Mouse (Mus musculus) limb, embryonic 15.5 days (tissue): ENCODE measurements around the gene Fdx1. TPM values are rescaled to one million over a fixed set of nuclear protein-coding genes. Genes with fewer than 3 reads are reported as not detected.

Source experiments
- ATAC-seq: fragments of 200-750 bp; cut with Nextera tagmentation; 2 replicates; pipeline ENCODE4 v1.8.0; 2017; ENCODE audit warnings: low read depth, moderate TSS enrichment; ENCODE audit not compliant: insufficient number of reproducible peaks, low FRiP score, low TSS enrichment
- H3K27ac ChIP-seq: fragments of 300-500 bp; sonication (generic); 2 replicates; pipeline ENCODE4 v1.5.1; 2015; ENCODE audit warnings: moderate library complexity, mild to moderate bottlenecking, inconsistent platforms
- H3K27me3 ChIP-seq: fragments of 300-500 bp; sonication (generic); 2 replicates; pipeline ENCODE4 v1.6.1; 2015; ENCODE audit warnings: inconsistent platforms
- H3K36me3 ChIP-seq: fragments of 300-500 bp; sonication (generic); 2 replicates; pipeline ENCODE4 v1.6.1; 2015; ENCODE audit warnings: inconsistent platforms
- H3K4me1 ChIP-seq: fragments of 300-500 bp; sonication (generic); 2 replicates; pipeline ENCODE4 v1.6.1; 2015; ENCODE audit warnings: inconsistent platforms
- H3K4me2 ChIP-seq: fragments of 300-500 bp; sonication (generic); 2 replicates; pipeline ENCODE4 v1.6.1; 2015; ENCODE audit warnings: mild to moderate bottlenecking, inconsistent platforms
- H3K4me3 ChIP-seq: fragments of 300-500 bp; sonication (generic); 2 replicates; pipeline ENCODE4 v1.5.1; 2015; ENCODE audit warnings: mild to moderate bottlenecking, inconsistent platforms
- H3K9ac ChIP-seq: fragments of 300-500 bp; sonication (generic); 2 replicates; pipeline ENCODE4 v1.6.1; 2015; ENCODE audit warnings: inconsistent platforms
- H3K9me3 ChIP-seq: fragments of 300-500 bp; sonication (generic); 2 replicates; pipeline ENCODE4 v1.6.1; 2016; ENCODE audit warnings: inconsistent platforms
- WGBS: fragments of 180-500 bp; shearing (Covaris S2); methylation state at CpG from one replicate; pipeline ENCODE4 v1.1.7; 2015; 5-methylcytosine and 5-hydroxymethylcytosine counted together
- polyA plus RNA-seq: library from polyadenylated mRNA; unstranded; fragments of >200 nt; fragmentation: Nextera tagmentation; extraction: Ambion mirVana; gene quantifications from 2 replicates; pipeline ENCODE4 v1.2.1, GENCODE M21; 2015

Gene Fdx1
- polyA plus RNA-seq, 1 experiment from 2014 or later = 77.8 TPM

- ATAC-seq = no peak
- no peaks in the 10 kb centered on the region for H3K9me3 ChIP-seq
- H3K4me2 ChIP-seq = no peak overlapping the region
- no peaks in the 10 kb centered on the region for H3K27me3 ChIP-seq
- no peak overlapping the region for H3K9ac ChIP-seq
- H3K27ac ChIP-seq = no peak overlapping the region
- H3K4me3 ChIP-seq = no peak overlapping the region
- peaks cover 9% of the 10 kb centered on the region for H3K4me1 ChIP-seq
- 80% methylated on average over 8 of the region's 8 CpGs for WGBS
- peaks cover 18% of the 10 kb centered on the region for H3K36me3 ChIP-seq
Measured at GRCm38 (mm10) chr9:51957025-51957424, 6.3 kb downstream of the Fdx1 start.

GRCm38 (mm10) chr9:51956484-51956883 is 6.9 kb downstream of the Fdx1 start:
- Histone ChIP-seq H3K9ac (no peak overlapping the region), H3K36me3 (peaks cover 18% of the 10 kb centered on the region), H3K27me3 (no peaks in the 10 kb centered on the region), H3K4me2 (no peak overlapping the region), H3K4me1 (peaks cover 8% of the 10 kb centered on the region), H3K9me3 (no peaks in the 10 kb centered on the region), H3K27ac (no peak overlapping the region), H3K4me3 (no peak overlapping the region)
- ATAC-seq = no peak
- 62% methylated on average over 2 of the region's 2 CpGs for WGBS

GRCm38 (mm10) chr9:51951337-51951736 is 12.0 kb downstream of the Fdx1 start:
- no peaks in the 10 kb centered on the region for H3K27me3 ChIP-seq
- H3K9ac ChIP-seq = no peak overlapping the region
- H3K36me3 ChIP-seq = peaks cover 28% of the 10 kb centered on the region
- H3K27ac ChIP-seq = no peak overlapping the region
- H3K9me3 ChIP-seq = no peaks in the 10 kb centered on the region
- 64% methylated on average over 2 of the region's 2 CpGs for WGBS
- ATAC-seq = no peak
- H3K4me3 ChIP-seq = no peak overlapping the region
- H3K4me1 ChIP-seq = no peaks in the 10 kb centered on the region
- no peak overlapping the region for H3K4me2 ChIP-seq

GRCm38 (mm10) chr9:51950667-51951066 is 12.7 kb downstream of the Fdx1 start:
- H3K36me3 ChIP-seq = peaks cover 26% of the 10 kb centered on the region
- H3K9ac ChIP-seq = no peak overlapping the region
- no peak for ATAC-seq
- no peaks in the 10 kb centered on the region for H3K27me3 ChIP-seq
- no peak overlapping the region for H3K27ac ChIP-seq
- no peak overlapping the region for H3K4me2 ChIP-seq
- H3K4me1 ChIP-seq = no peaks in the 10 kb centered on the region
- H3K4me3 ChIP-seq = no peak overlapping the region
- WGBS = 72% methylated on average over 1 of the region's 1 CpGs
- no peaks in the 10 kb centered on the region for H3K9me3 ChIP-seq

- no peak overlapping the region for H3K4me2 ChIP-seq
- H3K9me3 ChIP-seq = no peaks in the 10 kb centered on the region
- no peaks in the 10 kb centered on the region for H3K4me1 ChIP-seq
- no peaks in the 10 kb centered on the region for H3K27me3 ChIP-seq
- H3K36me3 ChIP-seq = peaks cover 27% of the 10 kb centered on the region
- H3K27ac ChIP-seq = no peak overlapping the region
- no peak overlapping the region for H3K4me3 ChIP-seq
- no peak for ATAC-seq
- WGBS = 77% methylated on average over 3 of the region's 3 CpGs
- no peak overlapping the region for H3K9ac ChIP-seq
Measured at GRCm38 (mm10) chr9:51950225-51950624, 13.1 kb downstream of the Fdx1 start.

- H3K27ac ChIP-seq = no peak overlapping the region
- WGBS = 88% methylated on average over 6 of the region's 6 CpGs
- H3K4me2 ChIP-seq = no peak overlapping the region
- H3K9me3 ChIP-seq = no peaks in the 10 kb centered on the region
- peaks cover 35% of the 10 kb centered on the region; the same call in 1 of the 2 replicates for H3K36me3 ChIP-seq
- no peak overlapping the region for H3K9ac ChIP-seq
- no peaks in the 10 kb centered on the region for H3K27me3 ChIP-seq
- no peak for ATAC-seq
- H3K4me3 ChIP-seq = no peak overlapping the region
- H3K4me1 ChIP-seq = no peaks in the 10 kb centered on the region
Measured at GRCm38 (mm10) chr9:51943934-51944333, 19.4 kb downstream of the Fdx1 start.

GRCm38 (mm10) chr9:51934641-51935040 is 28.7 kb downstream of the Fdx1 start:
- 39% methylated on average over 1 of the region's 1 CpGs for WGBS
- Histone ChIP-seq H3K4me3 (no peak overlapping the region), H3K9ac (no peak overlapping the region), H3K4me1 (0 out of 2 replicates have a peak, but pooled peaks cover 5% of the 10 kb centered on the region), H3K27me3 (no peaks in the 10 kb centered on the region), H3K9me3 (no peaks in the 10 kb centered on the region), H3K36me3 (no peaks in the 10 kb centered on the region), H3K4me2 (no peak overlapping the region), H3K27ac (no peak overlapping the region)
- no peak for ATAC-seq

GRCm38 (mm10) chr9:51931997-51932396 is 31.4 kb downstream of the Fdx1 start:
- WGBS = 64% methylated on average over 3 of the region's 3 CpGs
- Histone ChIP-seq H3K9me3 (no peaks in the 10 kb centered on the region), H3K9ac (no peak overlapping the region), H3K4me2 (no peak overlapping the region), H3K27ac (no peak overlapping the region), H3K4me1 (peaks cover 24% of the 10 kb centered on the region), H3K4me3 (no peak overlapping the region), H3K36me3 (no peaks in the 10 kb centered on the region), H3K27me3 (no peaks in the 10 kb centered on the region)
- ATAC-seq = no peak

GRCm38 (mm10) chr9:51931054-51931690 is 32.2 kb downstream of the Fdx1 start:
- WGBS = 80% methylated on average over 7 of the region's 7 CpGs
- H3K36me3 ChIP-seq = no peaks in the 10 kb centered on the region
- no peak overlapping the region for H3K4me3 ChIP-seq
- H3K4me2 ChIP-seq = no peak overlapping the region
- no peak overlapping the region for H3K9ac ChIP-seq
- no peak overlapping the region for H3K27ac ChIP-seq
- H3K9me3 ChIP-seq = no peaks in the 10 kb centered on the region
- ATAC-seq = no peak
- no peaks in the 10 kb centered on the region for H3K27me3 ChIP-seq
- H3K4me1 ChIP-seq = peaks cover 24% of the 10 kb centered on the region

- WGBS = 62% methylated on average over 5 of the region's 5 CpGs
Measured at GRCm38 (mm10) chr9:51929972-51930371, 33.4 kb downstream of the Fdx1 start.

GRCm38 (mm10) chr9:51928659-51929058 is 34.7 kb downstream of the Fdx1 start:
- H3K27ac ChIP-seq = peak overlapping the region; percentile 86
- H3K36me3 ChIP-seq = no peaks in the 10 kb centered on the region
- H3K4me2 ChIP-seq = no peak overlapping the region
- no peaks in the 10 kb centered on the region for H3K27me3 ChIP-seq
- no peak overlapping the region for H3K4me3 ChIP-seq
- WGBS = 31% methylated on average over 7 of the region's 7 CpGs
- no peaks in the 10 kb centered on the region for H3K9me3 ChIP-seq
- peaks cover 24% of the 10 kb centered on the region for H3K4me1 ChIP-seq
- 0 out of 2 replicates have a peak, but pooled peaks have one; percentile 44 for ATAC-seq
- H3K9ac ChIP-seq = no peak overlapping the region

More at GRCm38 (mm10) chr9:51929972-51930371, 33.4 kb downstream of the Fdx1 start:
- Histone ChIP-seq H3K36me3 (no peaks in the 10 kb centered on the region), H3K4me2 (no peak overlapping the region), H3K9me3 (no peaks in the 10 kb centered on the region), H3K9ac (no peak overlapping the region), H3K4me1 (peaks cover 24% of the 10 kb centered on the region), H3K27ac (no peak overlapping the region), H3K27me3 (no peaks in the 10 kb centered on the region), H3K4me3 (no peak overlapping the region)
- ATAC-seq = no peak

GRCm38 (mm10) chr9:51928116-51928515 is 35.2 kb downstream of the Fdx1 start:
- Histone ChIP-seq H3K36me3 (no peaks in the 10 kb centered on the region), H3K4me1 (peaks cover 24% of the 10 kb centered on the region), H3K4me3 (no peak overlapping the region; the same call in 1 of the 2 replicates), H3K9me3 (no peaks in the 10 kb centered on the region), H3K9ac (no peak overlapping the region), H3K4me2 (peak overlapping the region; percentile 31), H3K27ac (peak overlapping the region; percentile 86), H3K27me3 (no peaks in the 10 kb centered on the region)
- peak; percentile 73 for ATAC-seq
- WGBS = 16% methylated on average over 10 of the region's 10 CpGs
